Mouse (Mus musculus): ENCODE results near the gene Hoxd9. TPM values are rescaled to one million over a fixed set of nuclear protein-coding genes. Genes with fewer than 3 reads are reported as not detected.
A peak's percentile ranks its signal among the peaks of the same experiment; 100 is the strongest.

Hoxd9 gene
- polyA plus RNA-seq, 1 experiment from 2014 or later = 0.15 TPM

DNA sequence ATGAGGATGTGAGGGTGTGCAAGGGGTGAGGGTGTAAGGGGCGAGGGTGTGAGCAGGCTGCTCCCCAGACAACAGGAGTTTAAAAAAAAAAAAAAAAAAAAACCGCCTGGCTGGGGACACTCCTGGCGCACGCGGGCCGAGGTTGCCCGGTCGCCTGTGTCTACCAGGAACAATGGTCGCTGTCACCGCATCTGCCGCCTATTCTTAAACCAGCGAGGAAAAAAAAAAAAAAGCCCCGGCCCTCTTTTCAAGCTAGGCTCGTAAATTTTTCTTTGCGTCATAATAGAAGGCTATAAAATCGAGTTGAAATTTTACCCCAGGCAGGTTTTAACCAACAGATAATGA, 35.8 kb downstream of the Hoxd9 start:
- ATAC-seq (replicated peaks; ENCODE audit: insufficient number of reproducible peaks, insufficient read depth, low FRiP score, low read depth) = no peak
- Histone ChIP-seq H3K4me1 (replicated peaks) (peaks cover 16% of the 10 kb centered on the region), H3K27ac (no peak overlapping the region), H3K27me3 (peaks cover 97% of the 10 kb centered on the region), H3K9me3 (replicated peaks) (no peaks in the 10 kb centered on the region), H3K4me2 (no peak overlapping the region; the same call in 1 of the 2 replicates), H3K36me3 (no peaks in the 10 kb centered on the region), H3K4me3 (no peak overlapping the region), H3K9ac (no peak overlapping the region)
- WGBS = 3% methylated on average over 10 of the region's 16 CpGs

DNA sequence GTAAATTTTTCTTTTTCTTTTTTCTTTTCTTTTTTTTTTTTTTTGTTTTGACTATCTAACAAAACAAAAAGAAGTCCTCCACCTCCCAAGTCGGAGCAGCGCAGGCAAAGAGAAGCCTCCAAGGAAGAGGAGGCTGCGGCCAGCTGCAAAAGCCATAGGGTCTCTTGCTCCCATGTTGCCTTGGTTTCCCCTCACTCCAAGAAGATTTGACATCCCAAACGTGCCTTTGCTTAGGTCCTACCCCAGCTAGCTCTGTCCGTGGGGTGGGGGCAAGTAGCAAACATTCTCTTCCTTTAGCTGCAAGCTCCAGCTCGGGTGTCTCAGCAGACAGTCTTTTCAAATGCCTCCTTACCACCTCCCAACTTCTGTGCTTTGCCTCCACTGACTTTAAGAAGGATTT, 36.2 kb downstream of the Hoxd9 start:
- ATAC-seq (replicated peaks; ENCODE audit: insufficient number of reproducible peaks, insufficient read depth, low FRiP score, low read depth) = no peak
- WGBS = 3% methylated on average over 6 of the region's 6 CpGs
- Histone ChIP-seq H3K4me1 (replicated peaks) (peaks cover 16% of the 10 kb centered on the region), H3K27me3 (peaks cover 97% of the 10 kb centered on the region), H3K27ac (no peak overlapping the region), H3K9me3 (replicated peaks) (no peaks in the 10 kb centered on the region), H3K4me3 (no peak overlapping the region), H3K4me2 (no peak overlapping the region), H3K36me3 (no peaks in the 10 kb centered on the region), H3K9ac (no peak overlapping the region)

- Histone ChIP-seq H3K36me3 (no peaks in the 10 kb centered on the region), H3K27ac (no peak overlapping the region), H3K27me3 (peaks cover 97% of the 10 kb centered on the region), H3K4me1 (replicated peaks) (peaks cover 16% of the 10 kb centered on the region), H3K4me3 (no peak overlapping the region), H3K9me3 (replicated peaks) (no peaks in the 10 kb centered on the region), H3K4me2 (no peak overlapping the region), H3K9ac (no peak overlapping the region)
- ATAC-seq (replicated peaks; ENCODE audit: insufficient number of reproducible peaks, insufficient read depth, low FRiP score, low read depth) = no peak
- 6% methylated on average over 13 of the region's 13 CpGs for WGBS
Measured at GRCm38 (mm10) chr2:74734451-74734850, 36.9 kb downstream of the Hoxd9 start.

GRCm38 (mm10) chr2:74734996-74735811, 37.7 kb downstream of the Hoxd9 start:
- Histone ChIP-seq H3K9me3 (replicated peaks) (no peaks in the 10 kb centered on the region), H3K4me3 (no peak overlapping the region), H3K36me3 (no peaks in the 10 kb centered on the region), H3K4me2 (no peak overlapping the region), H3K27me3 (peaks cover 99% of the 10 kb centered on the region), H3K9ac (no peak overlapping the region), H3K4me1 (replicated peaks) (peaks cover 17% of the 10 kb centered on the region), H3K27ac (no peak overlapping the region)
- WGBS = 4% methylated on average over 27 of the region's 27 CpGs
- no peak for ATAC-seq (replicated peaks; ENCODE audit: insufficient number of reproducible peaks, insufficient read depth, low FRiP score, low read depth)

DNA sequence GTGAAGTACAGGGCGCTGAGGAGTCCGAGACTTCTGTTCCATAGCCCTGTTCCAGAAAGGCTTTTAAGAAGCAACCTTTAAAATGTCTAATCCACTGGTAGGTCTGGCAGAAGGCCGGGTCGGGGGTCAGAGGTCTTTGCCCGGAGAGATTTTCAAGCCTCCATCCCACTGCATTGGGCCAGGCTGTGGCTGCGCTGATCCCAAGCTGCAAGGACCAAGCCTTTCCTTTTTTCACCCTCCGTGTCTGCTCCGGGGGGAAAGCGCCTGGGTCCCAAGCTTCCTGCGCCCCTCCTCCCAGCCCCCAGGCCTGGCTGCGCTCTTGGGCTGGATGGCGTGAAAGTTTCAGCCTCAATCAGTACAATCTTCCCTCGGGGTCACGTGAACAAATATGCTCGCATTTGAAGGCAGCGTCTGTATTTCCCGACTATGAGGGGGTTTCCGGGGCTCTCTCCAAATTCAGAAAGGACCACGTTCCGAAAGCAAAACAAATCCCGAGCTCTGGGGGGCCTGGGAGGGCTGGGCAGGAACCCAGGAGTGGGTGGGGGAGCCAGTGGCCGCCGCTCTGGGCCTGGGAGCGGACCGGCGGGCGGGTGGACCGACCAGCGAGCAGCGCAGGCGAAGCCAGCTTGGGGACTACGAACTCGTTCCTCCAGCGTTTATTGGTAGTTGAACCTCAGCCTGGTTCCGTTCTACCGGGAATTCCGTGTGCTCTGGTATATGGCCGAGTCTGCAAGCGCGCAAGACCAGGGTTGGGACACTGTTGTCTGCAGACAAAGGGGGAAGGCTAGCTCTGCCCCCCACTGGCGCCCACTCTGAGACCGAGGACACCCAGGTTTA, 38.5 kb downstream of the Hoxd9 start:
- H3K27ac ChIP-seq = no peak overlapping the region
- no peak for ATAC-seq (replicated peaks; ENCODE audit: insufficient number of reproducible peaks, insufficient read depth, low FRiP score, low read depth)
- peaks cover 98% of the 10 kb centered on the region for H3K27me3 ChIP-seq
- H3K9ac ChIP-seq = no peak overlapping the region
- H3K4me1 ChIP-seq (replicated peaks) = peaks cover 21% of the 10 kb centered on the region
- peak overlapping the region; percentile 24 for H3K4me3 ChIP-seq
- 3% methylated on average over 42 of the region's 42 CpGs for WGBS
- no peaks in the 10 kb centered on the region for H3K36me3 ChIP-seq
- peak overlapping the region; percentile 43 for H3K4me2 ChIP-seq
- H3K9me3 ChIP-seq (replicated peaks) = no peaks in the 10 kb centered on the region

DNA sequence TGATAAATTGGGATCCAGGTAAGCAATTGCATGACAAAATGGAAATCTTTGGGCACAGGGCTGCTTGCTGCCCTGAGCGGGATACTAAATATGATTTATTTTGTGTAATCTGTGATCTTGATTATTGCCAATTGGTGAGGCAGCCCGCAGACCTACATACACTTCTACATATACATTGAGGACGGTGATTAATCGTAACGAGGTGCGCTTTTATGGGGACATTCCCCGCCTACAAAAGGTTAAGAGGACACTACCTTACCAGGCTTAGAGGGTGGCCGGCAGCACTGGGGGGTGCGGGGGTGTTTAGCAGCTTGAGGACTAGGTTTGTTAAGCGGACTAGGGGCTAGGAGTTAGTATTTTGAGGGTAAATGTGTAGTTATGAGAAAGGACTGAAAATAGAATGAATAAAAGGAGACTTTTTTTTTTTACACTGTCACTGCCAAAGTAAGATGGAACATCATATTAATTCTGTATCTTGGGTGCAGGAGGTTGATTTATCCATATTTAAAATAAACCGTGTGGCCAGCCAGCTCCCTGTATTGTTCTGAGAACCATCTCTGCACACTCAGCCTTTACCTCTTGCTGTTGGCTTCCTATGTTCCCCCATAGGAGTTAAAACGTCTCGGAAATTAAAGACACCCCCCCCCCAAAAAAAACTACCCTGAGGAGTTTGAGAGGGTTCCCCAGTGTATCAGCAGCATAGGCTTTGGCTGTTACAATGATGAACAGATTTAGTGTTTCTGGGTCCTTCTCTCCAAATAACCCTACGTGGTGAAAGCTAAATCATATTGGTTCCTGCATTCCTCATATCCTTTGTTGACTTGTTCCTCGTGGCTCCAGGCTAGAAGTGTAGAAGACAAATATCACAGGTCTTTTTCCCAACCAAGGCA, 39.4 kb downstream of the Hoxd9 start:
- ATAC-seq (replicated peaks; ENCODE audit: insufficient number of reproducible peaks, insufficient read depth, low FRiP score, low read depth) = no peak
- Histone ChIP-seq H3K27ac (no peak overlapping the region), H3K4me1 (replicated peaks) (peaks cover 21% of the 10 kb centered on the region), H3K4me2 (no peak overlapping the region), H3K36me3 (no peaks in the 10 kb centered on the region), H3K27me3 (peaks cover 98% of the 10 kb centered on the region), H3K9me3 (replicated peaks) (no peaks in the 10 kb centered on the region), H3K9ac (no peak overlapping the region), H3K4me3 (peak overlapping the region; percentile 24)
- 7% methylated on average over 15 of the region's 15 CpGs for WGBS

GRCm38 (mm10) chr2:74737578-74738070, 40.1 kb downstream of the Hoxd9 start:
- H3K4me2 ChIP-seq = no peak overlapping the region
- no peak for ATAC-seq (replicated peaks; ENCODE audit: insufficient number of reproducible peaks, insufficient read depth, low FRiP score, low read depth)
- no peaks in the 10 kb centered on the region for H3K9me3 ChIP-seq (replicated peaks)
- WGBS = 8% methylated on average over 7 of the region's 7 CpGs
- no peaks in the 10 kb centered on the region for H3K36me3 ChIP-seq
- peaks cover 98% of the 10 kb centered on the region for H3K27me3 ChIP-seq
- no peak overlapping the region for H3K4me3 ChIP-seq
- H3K4me1 ChIP-seq (replicated peaks) = peaks cover 19% of the 10 kb centered on the region
- H3K27ac ChIP-seq = no peak overlapping the region
- H3K9ac ChIP-seq = no peak overlapping the region

DNA sequence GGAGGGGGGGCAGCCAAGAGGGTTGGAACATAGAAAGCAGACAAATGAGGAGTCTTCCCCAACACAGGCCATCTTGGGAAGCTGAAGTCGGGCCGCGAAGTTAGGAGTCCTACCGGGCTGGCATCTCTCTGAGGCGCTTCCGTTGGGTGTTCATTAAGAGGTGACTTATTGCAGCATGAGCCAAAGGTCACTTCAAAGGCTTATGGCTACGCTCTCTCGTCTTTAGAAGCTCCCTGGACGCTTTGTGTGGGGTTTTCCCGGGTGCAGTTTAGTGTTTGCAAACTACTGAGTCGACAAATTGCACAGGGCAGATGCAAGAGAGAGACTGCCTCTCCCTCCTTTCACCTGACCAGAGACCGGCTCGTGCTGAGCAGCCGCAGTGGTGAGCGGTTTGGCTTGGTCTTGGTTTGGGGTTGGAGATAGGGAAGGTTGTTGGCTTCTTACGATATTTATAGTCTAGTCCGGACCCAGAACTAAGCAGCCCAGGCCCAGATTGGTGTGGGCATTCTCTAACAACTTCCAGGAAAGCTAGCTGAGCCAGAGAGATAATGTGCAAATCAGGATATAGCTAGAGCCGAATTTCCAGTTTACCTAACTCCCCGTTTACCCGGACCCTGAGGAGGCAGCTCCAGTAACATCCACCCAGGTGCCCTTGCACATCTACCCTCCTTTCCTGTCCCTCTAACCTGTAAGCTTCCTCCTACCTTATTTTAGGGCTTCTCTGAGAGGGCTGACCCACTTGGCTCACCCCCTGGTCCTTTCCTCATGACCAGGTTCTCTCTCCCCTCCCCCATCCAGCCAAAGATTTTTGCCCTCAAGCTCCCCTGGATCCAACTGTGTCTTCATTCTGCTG, 41.3 kb downstream of the Hoxd9 start:
- peaks cover 98% of the 10 kb centered on the region for H3K27me3 ChIP-seq

DNA sequence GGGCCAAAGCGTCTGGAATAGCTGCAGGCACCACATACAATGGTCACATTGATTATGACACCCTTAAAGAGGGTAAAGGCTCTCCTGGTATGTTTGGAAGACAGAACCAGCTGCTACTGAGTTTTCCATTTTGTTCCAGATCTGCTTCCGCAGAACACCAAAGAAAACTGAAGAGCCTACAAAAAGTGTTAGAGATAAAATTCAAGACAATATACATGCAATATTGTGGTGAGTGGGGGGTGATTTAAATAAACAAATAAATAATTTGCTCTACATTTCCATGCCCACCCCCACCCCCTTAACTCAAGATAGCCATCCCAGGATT, 41.9 kb downstream of the Hoxd9 start:
- no peaks in the 10 kb centered on the region for H3K9me3 ChIP-seq (replicated peaks)
- H3K27me3 ChIP-seq = peaks cover 98% of the 10 kb centered on the region
- no peak overlapping the region for H3K9ac ChIP-seq
- H3K4me1 ChIP-seq (replicated peaks) = peaks cover 14% of the 10 kb centered on the region
- no peak overlapping the region for H3K27ac ChIP-seq
- no peaks in the 10 kb centered on the region for H3K36me3 ChIP-seq
- H3K4me2 ChIP-seq = no peak overlapping the region
- no peak overlapping the region for H3K4me3 ChIP-seq
- WGBS = 16% methylated on average over 2 of the region's 2 CpGs
- no peak for ATAC-seq (replicated peaks; ENCODE audit: insufficient number of reproducible peaks, insufficient read depth, low FRiP score, low read depth)

More for the DNA sequence above, 41.3 kb downstream of the Hoxd9 start:
- H3K4me3 ChIP-seq = no peak overlapping the region
- no peak overlapping the region for H3K27ac ChIP-seq
- no peaks in the 10 kb centered on the region for H3K36me3 ChIP-seq
- H3K9me3 ChIP-seq (replicated peaks) = no peaks in the 10 kb centered on the region
- H3K9ac ChIP-seq = no peak overlapping the region
- peaks cover 14% of the 10 kb centered on the region for H3K4me1 ChIP-seq (replicated peaks)
- WGBS = 2% methylated on average over 20 of the region's 20 CpGs
- no peak for ATAC-seq (replicated peaks; ENCODE audit: insufficient number of reproducible peaks, insufficient read depth, low FRiP score, low read depth)
- H3K4me2 ChIP-seq = no peak overlapping the region

DNA sequence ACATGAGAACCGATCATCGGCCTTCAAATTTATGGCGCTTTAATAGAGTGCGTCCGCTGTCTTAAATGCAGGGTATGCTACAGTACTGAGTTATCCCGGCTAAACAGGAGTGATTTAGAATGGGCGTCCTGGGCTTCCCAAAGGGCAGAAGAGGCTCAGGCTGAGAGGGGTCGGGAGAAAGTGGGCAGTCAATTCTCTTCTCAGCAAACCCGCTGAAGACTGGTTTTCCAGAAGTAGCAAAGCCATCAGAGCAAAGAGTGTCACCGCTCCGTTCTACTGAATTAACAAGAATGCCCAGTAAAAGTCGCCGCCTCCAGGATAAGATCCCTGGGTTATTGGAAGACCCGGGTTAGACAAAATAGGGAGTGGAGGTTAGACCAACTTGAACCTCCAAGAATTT, 42.3 kb downstream of the Hoxd9 start:
- no peak overlapping the region for H3K4me3 ChIP-seq
- H3K27ac ChIP-seq = no peak overlapping the region
- H3K27me3 ChIP-seq = peaks cover 98% of the 10 kb centered on the region
- no peak overlapping the region for H3K9ac ChIP-seq
- WGBS = 5% methylated on average over 14 of the region's 14 CpGs
- peaks cover 14% of the 10 kb centered on the region for H3K4me1 ChIP-seq (replicated peaks)
- no peaks in the 10 kb centered on the region for H3K9me3 ChIP-seq (replicated peaks)
- no peaks in the 10 kb centered on the region for H3K36me3 ChIP-seq
- no peak for ATAC-seq (replicated peaks; ENCODE audit: insufficient number of reproducible peaks, insufficient read depth, low FRiP score, low read depth)
- H3K4me2 ChIP-seq = peak overlapping the region; percentile 39; the same call in 1 of the 2 replicates

All from heart, embryonic 15.5 days (tissue).